Mouse (Mus musculus): ENCODE measurements at regions not wholly inside any gene's neighbourhood (a gene's known extent, or its start where the extent isn't known, plus 50 kb on each side); places are given as distances from the start of the nearest gene placed in this dataset.

- H3K4me3 ChIP-seq (ENCODE audit: low read depth, low read length), result no peak overlapping the region
- no peak overlapping the region for H3K27ac ChIP-seq (ENCODE audit: insufficient read depth, low read depth, low read length)
- no peaks in the 10 kb centered on the region for H3K4me1 ChIP-seq (ENCODE audit: control insufficient read depth, insufficient read depth, insufficient read length, low read length)
- TF ChIP-seq CTCF (IDR thresholded peaks at IDR 0.05; ENCODE audit: extremely low read depth, insufficient read length, insufficient replicate concordance, low read depth, low read length) (no peak), POLR2A (IDR thresholded peaks at IDR 0.05; ENCODE audit: low read depth, low read length) (no peak)
- 80% methylated on average over 5 of the region's 5 CpGs for WGBS
- H3K36me3 ChIP-seq (ENCODE audit: control insufficient read depth, insufficient read depth, low read length), result no peaks in the 10 kb centered on the region
- no peaks in the 10 kb centered on the region for H3K27me3 ChIP-seq (ENCODE audit: control insufficient read depth, insufficient read depth, low read length)
Observed at GRCm38 (mm10) chr2:51241573-51241972, 92.7 kb upstream of the Rnd3 start.

GRCm38 (mm10) chr2:51240000-51240399, 91.1 kb upstream of the Rnd3 start:
- Histone ChIP-seq H3K4me1 (ENCODE audit: control insufficient read depth, insufficient read depth, insufficient read length, low read length) (no peaks in the 10 kb centered on the region), H3K4me3 (ENCODE audit: low read depth, low read length) (no peak overlapping the region), H3K36me3 (ENCODE audit: control insufficient read depth, insufficient read depth, low read length) (no peaks in the 10 kb centered on the region), H3K27ac (ENCODE audit: insufficient read depth, low read depth, low read length) (no peak overlapping the region), H3K27me3 (ENCODE audit: control insufficient read depth, insufficient read depth, low read length) (no peaks in the 10 kb centered on the region)
- 78% methylated on average over 1 of the region's 1 CpGs for WGBS
- no peak for TF ChIP-seq CTCF (IDR thresholded peaks at IDR 0.05; ENCODE audit: extremely low read depth, insufficient read length, insufficient replicate concordance, low read depth, low read length)
- no peak for TF ChIP-seq POLR2A (IDR thresholded peaks at IDR 0.05; ENCODE audit: low read depth, low read length)

- H3K4me3 ChIP-seq (ENCODE audit: low read depth, low read length), result no peak overlapping the region
- H3K36me3 ChIP-seq (ENCODE audit: control insufficient read depth, insufficient read depth, low read length), result no peaks in the 10 kb centered on the region
- H3K27ac ChIP-seq (ENCODE audit: insufficient read depth, low read depth, low read length), result no peak overlapping the region
- WGBS, result 32% methylated on average over 4 of the region's 4 CpGs
- H3K27me3 ChIP-seq (ENCODE audit: control insufficient read depth, insufficient read depth, low read length), result no peaks in the 10 kb centered on the region
- no peaks in the 10 kb centered on the region for H3K4me1 ChIP-seq (ENCODE audit: control insufficient read depth, insufficient read depth, insufficient read length, low read length)
- TF ChIP-seq CTCF (IDR thresholded peaks at IDR 0.05; ENCODE audit: extremely low read depth, insufficient read length, insufficient replicate concordance, low read depth, low read length), result no peak
Observed at GRCm38 (mm10) chr2:51238992-51239391, 90.1 kb upstream of the Rnd3 start.

- H3K27ac ChIP-seq (ENCODE audit: insufficient read depth, low read depth, low read length), result no peak overlapping the region
- TF ChIP-seq POLR2A (IDR thresholded peaks at IDR 0.05; ENCODE audit: low read depth, low read length), result no peak
- no peak for TF ChIP-seq CTCF (IDR thresholded peaks at IDR 0.05; ENCODE audit: extremely low read depth, insufficient read length, insufficient replicate concordance, low read depth, low read length)
- H3K27me3 ChIP-seq (ENCODE audit: control insufficient read depth, insufficient read depth, low read length), result no peaks in the 10 kb centered on the region
- no peak overlapping the region for H3K4me3 ChIP-seq (ENCODE audit: low read depth, low read length)
- H3K4me1 ChIP-seq (ENCODE audit: control insufficient read depth, insufficient read depth, insufficient read length, low read length), result no peaks in the 10 kb centered on the region
- no peaks in the 10 kb centered on the region for H3K36me3 ChIP-seq (ENCODE audit: control insufficient read depth, insufficient read depth, low read length)
- WGBS, result 27% methylated on average over 16 of the region's 16 CpGs
Observed at GRCm38 (mm10) chr2:51238131-51238931, 89.4 kb upstream of the Rnd3 start.

- TF ChIP-seq CTCF (IDR thresholded peaks at IDR 0.05; ENCODE audit: extremely low read depth, insufficient read length, insufficient replicate concordance, low read depth, low read length), result no peak
- TF ChIP-seq POLR2A (IDR thresholded peaks at IDR 0.05; ENCODE audit: low read depth, low read length), result no peak
- Histone ChIP-seq H3K4me1 (ENCODE audit: control insufficient read depth, insufficient read depth, insufficient read length, low read length) (no peaks in the 10 kb centered on the region), H3K27me3 (ENCODE audit: control insufficient read depth, insufficient read depth, low read length) (no peaks in the 10 kb centered on the region), H3K36me3 (ENCODE audit: control insufficient read depth, insufficient read depth, low read length) (no peaks in the 10 kb centered on the region), H3K27ac (ENCODE audit: insufficient read depth, low read depth, low read length) (no peak overlapping the region), H3K4me3 (ENCODE audit: low read depth, low read length) (no peak overlapping the region)
- WGBS, result 81% methylated on average over 10 of the region's 10 CpGs
Observed at GRCm38 (mm10) chr2:51237451-51237850, 88.5 kb upstream of the Rnd3 start.

GRCm38 (mm10) chr2:51236852-51237251, 87.9 kb upstream of the Rnd3 start:
- no peak for TF ChIP-seq CTCF (IDR thresholded peaks at IDR 0.05; ENCODE audit: extremely low read depth, insufficient read length, insufficient replicate concordance, low read depth, low read length)
- no peak for TF ChIP-seq POLR2A (IDR thresholded peaks at IDR 0.05; ENCODE audit: low read depth, low read length)
- no peaks in the 10 kb centered on the region for H3K4me1 ChIP-seq (ENCODE audit: control insufficient read depth, insufficient read depth, insufficient read length, low read length)
- 33% methylated on average over 3 of the region's 3 CpGs for WGBS
- no peak overlapping the region for H3K27ac ChIP-seq (ENCODE audit: insufficient read depth, low read depth, low read length)
- no peaks in the 10 kb centered on the region for H3K27me3 ChIP-seq (ENCODE audit: control insufficient read depth, insufficient read depth, low read length)
- H3K4me3 ChIP-seq (ENCODE audit: low read depth, low read length), result no peak overlapping the region
- no peaks in the 10 kb centered on the region for H3K36me3 ChIP-seq (ENCODE audit: control insufficient read depth, insufficient read depth, low read length)

GRCm38 (mm10) chr2:51234427-51234826, 85.5 kb upstream of the Rnd3 start:
- Histone ChIP-seq H3K27me3 (ENCODE audit: control insufficient read depth, insufficient read depth, low read length) (no peaks in the 10 kb centered on the region), H3K27ac (ENCODE audit: insufficient read depth, low read depth, low read length) (no peak overlapping the region), H3K36me3 (ENCODE audit: control insufficient read depth, insufficient read depth, low read length) (no peaks in the 10 kb centered on the region), H3K4me1 (ENCODE audit: control insufficient read depth, insufficient read depth, insufficient read length, low read length) (no peaks in the 10 kb centered on the region), H3K4me3 (ENCODE audit: low read depth, low read length) (no peak overlapping the region)
- TF ChIP-seq POLR2A (IDR thresholded peaks at IDR 0.05; ENCODE audit: low read depth, low read length), result no peak
- no peak for TF ChIP-seq CTCF (IDR thresholded peaks at IDR 0.05; ENCODE audit: extremely low read depth, insufficient read length, insufficient replicate concordance, low read depth, low read length)
- 64% methylated on average over 5 of the region's 5 CpGs for WGBS
